Mouse (Mus musculus) forebrain, embryonic 10.5 days (tissue): ENCODE data around the gene Cspg4. TPM values are rescaled to one million over a fixed set of nuclear protein-coding genes. Genes with fewer than 3 reads are reported as not detected.

Source experiments
- DNase-seq: peaks from one replicate; pipeline ENCODE4 v3.0.0-alpha.2; 2017; ENCODE audit warnings: low spot score; ENCODE audit errors: extremely low spot score
- H3K27ac ChIP-seq: fragments of 300-500 bp; sonication (generic); 2 replicates; pipeline ENCODE4 v1.5.1; 2016; ENCODE audit warnings: mild to moderate bottlenecking
- H3K27me3 ChIP-seq: fragments of 300-500 bp; sonication (generic); 2 replicates; pipeline ENCODE4 v1.6.1; 2016; ENCODE audit warnings: mild to moderate bottlenecking; ENCODE audit not compliant: poor library complexity, severe bottlenecking
- H3K36me3 ChIP-seq: fragments of 300-500 bp; sonication (generic); replicated peaks from 2 replicates; pipeline ENCODE4 v1.6.1; 2016; ENCODE audit warnings: mild to moderate bottlenecking, moderate library complexity
- H3K4me1 ChIP-seq: fragments of 300-500 bp; sonication (generic); 2 replicates; pipeline ENCODE4 v1.6.1; 2016
- H3K4me3 ChIP-seq: fragments of 300-500 bp; sonication (generic); 2 replicates; pipeline ENCODE4 v1.5.1; 2016; ENCODE audit warnings: mild to moderate bottlenecking, moderate library complexity
- H3K9me3 ChIP-seq: fragments of 300-500 bp; sonication (generic); 2 replicates; pipeline ENCODE4 v1.6.1; 2016; ENCODE audit warnings: mild to moderate bottlenecking, moderate library complexity
- WGBS: fragments of 180-500 bp; shearing (Covaris S2); methylation state at CpG from one replicate; pipeline ENCODE4 v1.1.7; 2016; 5-methylcytosine and 5-hydroxymethylcytosine counted together
- polyA plus RNA-seq: library from polyadenylated mRNA; unstranded; fragments of >200 nt; fragmentation: Nextera tagmentation; extraction: Ambion mirVana; gene quantifications from 2 replicates; pipeline ENCODE4 v1.2.1, GENCODE M21; 2016

Cspg4 gene
- polyA plus RNA-seq, 1 experiment from 2014 or later: 0.88 TPM

GRCm38 (mm10) chr9:56924651-56925027 is 59.8 kb downstream of the Cspg4 start:
- H3K27ac ChIP-seq: peak overlapping the region; percentile 31; the same call in 1 of the 2 replicates
- WGBS: 59% methylated on average over 7 of the region's 7 CpGs
- no peak for DNase-seq
- H3K9me3 ChIP-seq: peaks cover 8% of the 10 kb centered on the region; the same call in 1 of the 2 replicates
- peaks cover 66% of the 10 kb centered on the region for H3K36me3 ChIP-seq
- peak overlapping the region; percentile 37 for H3K4me3 ChIP-seq
- H3K27me3 ChIP-seq: peaks cover 7% of the 10 kb centered on the region
- H3K4me1 ChIP-seq: peaks cover 56% of the 10 kb centered on the region

DNA sequence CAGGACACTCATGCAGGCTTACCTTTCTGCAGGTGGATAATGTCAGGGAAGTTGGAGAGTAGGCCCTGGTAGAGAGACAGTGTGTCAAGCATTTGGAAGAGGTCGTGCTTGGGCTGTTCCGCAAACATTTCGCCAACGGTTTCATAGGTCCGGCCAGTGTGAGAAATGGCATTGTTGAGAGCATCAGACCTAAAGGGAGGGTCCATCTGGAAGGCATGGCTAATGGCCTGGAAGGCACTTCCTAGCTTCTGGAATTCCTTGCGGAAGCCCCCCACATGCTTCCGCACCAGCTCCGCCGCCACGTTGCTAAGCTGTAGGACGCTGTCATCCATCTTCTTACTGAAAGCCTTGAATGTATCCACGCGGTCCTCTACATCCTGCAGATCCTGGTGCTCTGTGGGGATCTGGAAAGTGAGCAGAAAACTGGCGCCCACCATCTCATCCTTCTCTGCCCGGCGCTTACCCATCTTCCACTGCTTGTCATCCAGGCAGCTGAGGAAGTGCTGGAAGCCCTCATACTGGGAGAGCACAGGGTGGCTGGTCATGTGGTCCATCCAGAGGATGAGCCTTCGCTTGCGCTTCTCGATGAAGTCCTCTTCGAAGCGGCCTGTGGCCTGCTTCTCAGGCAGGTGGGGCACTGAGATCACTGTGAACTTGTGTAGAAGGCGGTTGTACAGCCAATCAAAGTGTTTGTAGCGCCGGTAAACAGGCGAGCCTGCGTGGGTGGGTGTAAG is 60.6 kb downstream of the Cspg4 start:
- Histone ChIP-seq H3K36me3 (peaks cover 58% of the 10 kb centered on the region), H3K4me1 (peaks cover 56% of the 10 kb centered on the region), H3K27me3 (peaks cover 8% of the 10 kb centered on the region), H3K27ac (no peak overlapping the region), H3K9me3 (peaks cover 8% of the 10 kb centered on the region; the same call in 1 of the 2 replicates), H3K4me3 (peak overlapping the region; percentile 37)
- WGBS: 95% methylated on average over 26 of the region's 26 CpGs
- no peak for DNase-seq

- H3K36me3 ChIP-seq: peaks cover 52% of the 10 kb centered on the region
- H3K9me3 ChIP-seq: peaks cover 8% of the 10 kb centered on the region; the same call in 1 of the 2 replicates
- H3K4me1 ChIP-seq: peaks cover 56% of the 10 kb centered on the region
- H3K27me3 ChIP-seq: peaks cover 8% of the 10 kb centered on the region
- WGBS: 94% methylated on average over 10 of the region's 10 CpGs
- DNase-seq: no peak
- H3K4me3 ChIP-seq: 0 out of 2 replicates have a peak overlapping the region, but pooled peaks have one; percentile 76
- no peak overlapping the region for H3K27ac ChIP-seq
Observed at GRCm38 (mm10) chr9:56926025-56926360, 61.2 kb downstream of the Cspg4 start.

DNA sequence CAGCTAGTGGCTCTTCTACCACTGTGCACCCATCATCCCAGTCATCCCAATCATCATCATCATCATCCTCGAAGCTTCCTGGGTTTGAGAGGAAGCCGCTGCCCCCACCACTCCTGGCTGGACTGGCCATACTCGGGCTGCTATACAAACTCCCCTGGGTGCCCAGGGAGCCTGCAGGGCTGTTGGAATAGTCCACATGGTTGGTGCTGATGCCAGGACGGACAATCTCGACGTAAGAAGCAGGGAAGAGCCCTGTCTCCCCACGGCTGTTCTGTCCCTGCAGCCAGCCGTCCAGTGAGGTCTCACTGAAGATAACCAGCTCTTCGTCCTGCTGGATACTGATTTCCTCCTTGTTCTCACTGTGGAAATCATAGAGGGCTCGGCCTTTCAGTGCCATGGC is 61.6 kb downstream of the Cspg4 start:
- no peak for DNase-seq
- WGBS: 80% methylated on average over 10 of the region's 10 CpGs
- H3K4me3 ChIP-seq: peak overlapping the region; percentile 76
- H3K9me3 ChIP-seq: peaks cover 8% of the 10 kb centered on the region; the same call in 1 of the 2 replicates
- H3K36me3 ChIP-seq: peaks cover 49% of the 10 kb centered on the region
- peaks cover 8% of the 10 kb centered on the region for H3K27me3 ChIP-seq
- H3K27ac ChIP-seq: peak overlapping the region; percentile 95; the same call in 1 of the 2 replicates
- H3K4me1 ChIP-seq: peaks cover 56% of the 10 kb centered on the region

DNA sequence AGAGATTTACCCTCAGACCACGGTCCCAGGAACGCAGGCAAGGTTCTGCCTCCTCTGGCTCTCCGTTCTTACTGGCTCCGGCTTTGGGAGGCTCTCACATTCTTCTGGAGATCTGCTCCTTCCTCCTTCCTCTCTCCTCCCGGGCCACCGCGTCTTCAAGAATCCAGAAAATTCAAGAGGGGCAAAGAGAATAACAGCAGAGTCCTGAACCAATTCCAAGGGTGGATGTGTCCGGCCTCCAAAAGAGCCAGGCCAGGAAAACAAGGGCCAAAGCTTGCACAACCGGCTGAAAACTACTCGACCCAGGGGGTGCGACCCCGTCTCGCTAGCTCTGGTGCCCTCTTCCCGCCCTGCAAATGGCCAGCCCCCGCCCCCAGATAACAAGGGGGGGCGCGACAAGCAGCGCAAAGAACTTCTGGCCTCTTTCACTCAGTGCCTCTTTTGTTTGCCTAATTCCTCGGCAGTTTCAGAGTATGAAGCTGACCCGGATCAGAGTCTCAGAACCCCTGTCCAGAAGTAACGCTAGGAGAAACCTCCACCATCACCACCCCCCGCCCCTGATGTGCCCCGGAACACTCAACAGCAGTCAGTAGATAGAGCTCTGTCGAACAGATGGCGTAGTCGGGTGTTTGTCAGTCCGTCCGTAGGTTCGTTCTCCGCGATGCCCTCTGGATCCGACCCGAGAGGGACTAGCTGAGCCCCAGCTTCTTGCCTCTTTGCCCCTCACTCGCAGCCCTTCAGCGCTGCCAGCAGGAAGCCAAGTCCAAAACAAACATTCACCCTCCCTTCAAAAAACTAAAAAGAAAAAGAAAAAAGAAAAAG is 62.6 kb downstream of the Cspg4 start:
- under 1% methylated on average over 35 of the region's 35 CpGs for WGBS
- peaks cover 8% of the 10 kb centered on the region for H3K27me3 ChIP-seq
- peak; percentile 63 for DNase-seq
- peaks cover 38% of the 10 kb centered on the region for H3K36me3 ChIP-seq
- no peaks in the 10 kb centered on the region for H3K9me3 ChIP-seq
- H3K4me3 ChIP-seq: peak overlapping the region; percentile 76
- H3K27ac ChIP-seq: peak overlapping the region; percentile 95
- H3K4me1 ChIP-seq: peaks cover 56% of the 10 kb centered on the region

GRCm38 (mm10) chr9:56928041-56928811 is 63.4 kb downstream of the Cspg4 start, which contains the start of gene Snx33:
Gene Snx33 (minus strand): TSS chr9:56928371.
- DNase-seq: peak; percentile 93
- peaks cover 8% of the 10 kb centered on the region for H3K27me3 ChIP-seq
- WGBS: under 1% methylated on average over 49 of the region's 50 CpGs
- H3K9me3 ChIP-seq: no peaks in the 10 kb centered on the region
- H3K27ac ChIP-seq: peak within 1 kb of the TSS; percentile 95
- H3K4me1 ChIP-seq: peaks cover 52% of the 10 kb centered on the region
- peaks cover 30% of the 10 kb centered on the region for H3K36me3 ChIP-seq
- H3K4me3 ChIP-seq: peak within 1 kb of the TSS; percentile 76

DNA sequence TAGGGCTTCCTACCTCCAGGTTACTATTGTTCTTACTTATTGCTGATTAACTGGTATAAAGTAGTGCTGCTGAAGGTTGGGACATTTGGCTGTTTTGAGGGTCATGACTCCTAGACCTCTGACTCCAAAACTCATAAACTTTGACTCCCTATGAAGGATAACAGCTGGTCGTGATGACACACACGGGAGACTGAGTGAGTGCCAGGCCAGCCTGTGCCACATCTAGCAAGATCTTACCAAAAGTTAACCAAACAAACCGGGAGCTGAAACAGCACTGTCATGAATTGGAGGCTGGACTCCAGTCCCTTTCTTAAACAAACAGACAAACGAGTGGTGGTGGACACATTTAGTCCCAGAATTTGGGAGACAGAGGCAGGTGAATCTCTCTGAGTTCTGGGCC is 64.7 kb downstream of the Cspg4 start:
- Histone ChIP-seq H3K9me3 (no peaks in the 10 kb centered on the region), H3K4me3 (no peak overlapping the region), H3K27ac (no peak overlapping the region), H3K36me3 (peaks cover 19% of the 10 kb centered on the region), H3K4me1 (peaks cover 40% of the 10 kb centered on the region), H3K27me3 (peaks cover 8% of the 10 kb centered on the region)
- 73% methylated on average over 4 of the region's 4 CpGs for WGBS
- no peak for DNase-seq

DNA sequence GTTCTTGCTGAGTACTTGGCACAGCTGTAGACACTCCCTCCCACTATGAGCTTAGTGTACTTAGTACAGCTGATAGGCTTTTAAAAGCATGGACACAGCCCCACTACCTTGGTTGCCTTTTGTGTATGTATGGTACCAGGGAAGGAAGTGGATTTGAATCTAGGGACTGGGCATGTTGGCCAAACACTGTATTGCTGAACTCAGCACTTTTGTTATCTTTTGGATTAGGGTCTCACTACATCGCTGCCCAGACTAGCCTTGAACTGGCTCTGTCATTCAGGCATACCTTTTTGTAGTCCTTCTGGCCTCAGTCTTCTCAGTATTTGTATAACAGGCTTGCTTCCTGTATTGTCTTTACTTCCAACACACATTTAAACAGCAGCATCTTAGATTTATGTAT is 65.7 kb downstream of the Cspg4 start:
- Histone ChIP-seq H3K36me3 (peaks cover 9% of the 10 kb centered on the region), H3K4me1 (peaks cover 29% of the 10 kb centered on the region), H3K9me3 (no peaks in the 10 kb centered on the region), H3K4me3 (no peak overlapping the region), H3K27ac (no peak overlapping the region), H3K27me3 (peaks cover 8% of the 10 kb centered on the region)
- WGBS: 89% methylated on average over 1 of the region's 1 CpGs
- DNase-seq: no peak

- peak overlapping the region; percentile 60; the same call in 1 of the 2 replicates for H3K27ac ChIP-seq
- DNase-seq: no peak
- no peaks in the 10 kb centered on the region for H3K27me3 ChIP-seq
- H3K36me3 ChIP-seq: peaks cover 12% of the 10 kb centered on the region
- H3K4me3 ChIP-seq: peak overlapping the region; percentile 90
- H3K4me1 ChIP-seq: peaks cover 19% of the 10 kb centered on the region
- WGBS: 19% methylated on average over 6 of the region's 6 CpGs
- no peaks in the 10 kb centered on the region for H3K9me3 ChIP-seq
Observed at GRCm38 (mm10) chr9:56936861-56937222, 72.0 kb downstream of the Cspg4 start.

GRCm38 (mm10) chr9:56937223-56938160 is 72.7 kb downstream of the Cspg4 start, which contains the start of gene Imp3:
Gene Imp3 (plus strand): TSS chr9:56937475.
- H3K36me3 ChIP-seq: peaks cover 16% of the 10 kb centered on the region
- H3K27me3 ChIP-seq: no peaks in the 10 kb centered on the region
- H3K4me1 ChIP-seq: peaks cover 19% of the 10 kb centered on the region
- H3K27ac ChIP-seq: peak within 1 kb of the TSS; percentile 89
- H3K9me3 ChIP-seq: no peaks in the 10 kb centered on the region
- under 1% methylated on average over 73 of the region's 73 CpGs for WGBS
- H3K4me3 ChIP-seq: peak within 1 kb of the TSS; percentile 90
- DNase-seq: peak; percentile 86

DNA sequence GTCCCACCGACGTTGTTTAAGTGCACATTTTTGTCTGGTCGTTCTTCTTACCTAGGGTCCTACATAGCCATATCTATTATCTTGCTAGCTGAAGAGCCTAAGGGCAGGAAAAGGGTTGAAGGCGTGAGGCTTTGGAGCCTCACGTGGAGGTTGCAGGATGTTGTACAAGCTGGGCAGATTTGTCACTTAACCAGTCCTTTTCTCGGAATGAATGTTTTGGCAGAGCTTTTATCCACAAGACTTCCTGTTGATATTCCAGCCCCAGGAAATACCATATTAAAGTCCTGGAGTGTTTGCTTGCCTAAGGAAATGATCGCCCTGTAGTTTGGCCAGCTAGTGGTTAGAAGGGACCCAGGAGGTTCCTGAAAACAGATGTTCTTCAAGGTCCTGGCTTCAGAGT is 73.5 kb downstream of the Cspg4 start:
- H3K36me3 ChIP-seq: peaks cover 20% of the 10 kb centered on the region
- H3K4me3 ChIP-seq: peak overlapping the region; percentile 90
- peak overlapping the region; percentile 89; the same call in 1 of the 2 replicates for H3K27ac ChIP-seq
- DNase-seq: no peak
- peaks cover 19% of the 10 kb centered on the region for H3K4me1 ChIP-seq
- H3K27me3 ChIP-seq: no peaks in the 10 kb centered on the region
- 6% methylated on average over 7 of the region's 7 CpGs for WGBS
- H3K9me3 ChIP-seq: no peaks in the 10 kb centered on the region
